Mouse (Mus musculus) gastrocnemius, postnatal 14 days (tissue): ENCODE results near the gene Adgrv1. TPM values are rescaled to one million over a fixed set of nuclear protein-coding genes. Genes with fewer than 3 reads are reported as not detected.
A peak's percentile ranks its signal among the peaks of the same experiment; 100 is the strongest.

ENCODE experiments used
- DNase-seq: peaks from one replicate; pipeline ENCODE4 v3.0.0; 2021; ENCODE audit warnings: mixed read lengths
- intact Hi-C: fragments of 180-260 bp; cut with DNase I; formaldehyde crosslinking; loops from one replicate; pipeline ENCODE4 v1.15.1; 2025; ENCODE audit warnings: low total_unique reads
- total RNA-seq, 2 experiments: library from RNA; stranded (reverse); gene quantifications; 2 replicates each; pipeline ENCODE4 v1.2.3; 2021

Adgrv1 gene
- total RNA-seq, 2 experiments from 2014 or later = 0.10 TPM; not detected in 1

- DNase-seq = no peak
- intact Hi-C loops = no loop called here
These were observed 422.4 kb downstream of the Adgrv1 start for GRCm38 (mm10) chr13:81210516-81210915.

- DNase-seq = no peak
- intact Hi-C loops = no loop called here
These were observed 423.1 kb downstream of the Adgrv1 start for GRCm38 (mm10) chr13:81209815-81210214.

GRCm38 (mm10) chr13:81208106-81208613, 424.8 kb downstream of the Adgrv1 start:
- no peak for DNase-seq
- intact Hi-C loops = no loop called here

GRCm38 (mm10) chr13:81181966-81182908, 450.7 kb downstream of the Adgrv1 start:
- peak; percentile 8 for DNase-seq
- intact Hi-C loops = no loop called here

GRCm38 (mm10) chr13:81181459-81181858, 451.5 kb downstream of the Adgrv1 start:
- DNase-seq = peak; percentile 4
- intact Hi-C loops = no loop called here

- no peak for DNase-seq
- intact Hi-C loops = no loop called here
These were observed 456.1 kb downstream of the Adgrv1 start for GRCm38 (mm10) chr13:81176820-81177219.

GRCm38 (mm10) chr13:81176071-81176470, 456.9 kb downstream of the Adgrv1 start:
- DNase-seq = no peak
- intact Hi-C loops = no loop called here

- no peak for DNase-seq
- intact Hi-C loops = no loop called here
These were observed 461.8 kb downstream of the Adgrv1 start for GRCm38 (mm10) chr13:81171115-81171514.

GRCm38 (mm10) chr13:81167450-81167849, 465.5 kb downstream of the Adgrv1 start:
- intact Hi-C loops = no loop called here

GRCm38 (mm10) chr13:81159808-81160207, 473.1 kb downstream of the Adgrv1 start:
- DNase-seq = no peak
- intact Hi-C loops = loop anchor here (5.0 kb wide), 1 partner anchor 283 kb away; no protein-coding TSS in a partner anchor

More at GRCm38 (mm10) chr13:81167450-81167849, 465.5 kb downstream of the Adgrv1 start:
- DNase-seq = no peak

- intact Hi-C loops = loop anchor here (5.0 kb wide), 1 partner anchor 278 kb away; no protein-coding TSS in a partner anchor
- DNase-seq = peak; percentile 56
These were observed 477.6 kb downstream of the Adgrv1 start for GRCm38 (mm10) chr13:81155322-81155721.

- no peak for DNase-seq
- intact Hi-C loops = no loop called here
These were observed 488.5 kb downstream of the Adgrv1 start for GRCm38 (mm10) chr13:81144434-81144833.

- intact Hi-C loops = no loop called here
- no peak for DNase-seq
These were observed 490.6 kb downstream of the Adgrv1 start for GRCm38 (mm10) chr13:81142268-81142884.

- DNase-seq = peak; percentile 36
- intact Hi-C loops = no loop called here
These were observed 496.1 kb downstream of the Adgrv1 start for GRCm38 (mm10) chr13:81136652-81137422.

- intact Hi-C loops = no loop called here
- DNase-seq = no peak
These were observed 497.0 kb downstream of the Adgrv1 start for GRCm38 (mm10) chr13:81135953-81136352.

GRCm38 (mm10) chr13:81134412-81134811, 498.5 kb downstream of the Adgrv1 start:
- intact Hi-C loops = no loop called here

GRCm38 (mm10) chr13:81133336-81133735, 499.6 kb downstream of the Adgrv1 start:
- DNase-seq = no peak
- intact Hi-C loops = no loop called here

More at GRCm38 (mm10) chr13:81134412-81134811, 498.5 kb downstream of the Adgrv1 start:
- DNase-seq = no peak

GRCm38 (mm10) chr13:81132691-81133090, 500.3 kb downstream of the Adgrv1 start:
- DNase-seq = no peak
- intact Hi-C loops = no loop called here

- no peak for DNase-seq
- intact Hi-C loops = no loop called here
These were observed 501.1 kb downstream of the Adgrv1 start for GRCm38 (mm10) chr13:81131860-81132259.
